Mouse (Mus musculus) CD8-positive naive resting alpha-beta T cell, adult 2 months (primary cell): ENCODE results near the gene Olfr1350.
"Not testable (repeated sequence)": the region's sequence is repeated elsewhere in the genome, so short reads cannot be mapped to it uniquely, and the experiment has no call there.

Experiments used
- DNase-seq, 2 experiments: peaks; one replicate each; pipeline ENCODE4 v3.0.0; 2022; ENCODE audit warnings: low read depth in 2 of 2, low spot score in 2 of 2

Gene Olfr1350

GRCm38 (mm10) chr7:6564541-6564940, at the start of gene Olfr1350:
TSS of gene Olfr1350 (plus strand) at chr7:6564841.
- no peak for DNase-seq

- no peak for DNase-seq
Measured at GRCm38 (mm10) chr7:6521666-6522065, 43.0 kb upstream of the Olfr1350 start.

- no peak for DNase-seq
Measured at GRCm38 (mm10) chr7:6522850-6523249, 41.8 kb upstream of the Olfr1350 start, which contains the start of gene Olfr1349. TSS of gene Olfr1349 (minus strand) at chr7:6522950.

- DNase-seq, result no peak
Measured at GRCm38 (mm10) chr7:6525001-6525400, 39.6 kb upstream of the Olfr1350 start.

GRCm38 (mm10) chr7:6526141-6526540, 38.5 kb upstream of the Olfr1350 start:
- DNase-seq, result no peak

- DNase-seq, result no peak
Measured at GRCm38 (mm10) chr7:6586096-6586759, 21.6 kb downstream of the Olfr1350 start.

GRCm38 (mm10) chr7:6588766-6589165, 24.1 kb downstream of the Olfr1350 start:
- DNase-seq, result not testable (repeated sequence)

- DNase-seq, result no peak
Measured at GRCm38 (mm10) chr7:6603331-6603730, 38.7 kb downstream of the Olfr1350 start.
